Mouse (Mus musculus): ENCODE results near the gene Repin1.

GRCm38 (mm10) chr6:48553819-48554218 lies 39.9 kb upstream of the Repin1 start:
- TF ChIP-seq POLR2A (IDR thresholded peaks at IDR 0.05; ENCODE audit: insufficient read length, low read depth) (no peak), MAX (IDR thresholded peaks at IDR 0.05; ENCODE audit: low read depth) (no peak), MYOD1 (IDR thresholded peaks at IDR 0.05; ENCODE audit: control insufficient read depth in 1 of 3, insufficient read length in 2 of 3, low read depth in 2 of 3) (no peak), E2F4 (IDR thresholded peaks at IDR 0.05; ENCODE audit: insufficient read depth) (no peak), POLR2AphosphoS2 (IDR thresholded peaks at IDR 0.05; ENCODE audit: insufficient read length, low read depth) (no peak), SRF (IDR thresholded peaks at IDR 0.05; ENCODE audit: control insufficient read depth, insufficient read length, low read depth) (no peak), USF1 (IDR thresholded peaks at IDR 0.05; ENCODE audit: low read depth) (no peak), TCF12 (IDR thresholded peaks at IDR 0.05; ENCODE audit: insufficient read depth, poor library complexity, severe bottlenecking) (no peak), REST (IDR thresholded peaks at IDR 0.05; ENCODE audit: insufficient read depth, insufficient read length) (no peak)
